Mouse (Mus musculus): ENCODE results near the gene Sppl2b. TPM values are rescaled to one million over a fixed set of nuclear protein-coding genes. Genes with fewer than 3 reads are reported as not detected.

Gene Sppl2b
- 12.9 and 13.4 TPM in 2 replicates for polyA plus RNA-seq (2015; fragmentation: Nextera tagmentation; extraction: Ambion mirVana)

DNA sequence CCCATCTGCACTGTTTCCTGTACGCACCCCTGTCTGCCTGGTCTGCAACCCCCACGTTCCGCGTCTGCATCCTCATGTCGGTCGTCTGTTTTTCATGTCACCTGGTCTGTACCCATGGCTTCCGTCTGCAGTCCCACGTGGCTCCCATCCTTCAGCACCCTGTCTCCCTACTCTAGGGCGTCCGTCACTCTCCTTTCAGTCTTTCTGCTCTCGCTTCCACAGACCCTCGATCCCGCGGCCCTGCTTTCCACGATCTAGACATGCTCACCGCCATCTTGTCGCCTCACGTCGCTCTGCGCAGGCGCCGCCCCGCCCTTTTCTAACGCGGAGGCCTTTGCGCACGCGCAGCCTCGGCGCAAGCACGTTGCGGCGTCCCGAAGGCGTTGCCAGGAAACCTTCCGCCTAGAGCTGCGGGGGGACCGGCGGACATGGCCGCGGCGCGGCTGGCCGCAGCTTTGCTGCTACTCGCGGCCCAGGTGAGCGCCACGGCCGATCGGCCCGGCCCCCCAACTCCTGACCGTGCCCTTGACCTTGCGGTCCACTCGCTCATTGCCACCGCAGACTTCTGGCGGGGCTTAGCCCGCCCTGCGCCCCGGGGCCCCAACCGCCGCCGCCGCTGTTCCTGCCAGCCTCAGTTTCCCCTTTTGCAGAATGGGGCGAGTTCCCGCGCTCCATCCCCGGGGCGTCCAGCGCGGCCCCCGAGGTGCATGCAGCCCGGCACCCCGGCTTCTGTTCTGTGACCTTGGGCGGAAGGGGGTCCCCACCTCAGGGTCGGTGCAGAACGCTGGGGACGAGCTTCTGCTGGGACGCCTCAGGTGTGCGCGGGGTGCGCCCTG is at the start of gene Sppl2b, which contains the start of gene Lsm7:
Gene Sppl2b (plus strand): TSS at position 363 of the 836 bp plus-strand sequence.
Gene Lsm7 (minus strand): TSS at position 297 of the 836 bp plus-strand sequence.
- peaks cover 22% of the 10 kb centered on the region for H3K36me3 ChIP-seq (ENCODE audit: control insufficient read depth, insufficient read depth)
- H3K27me3 ChIP-seq (replicated peaks; ENCODE audit: control insufficient read depth, insufficient read depth, low read length) = no peaks in the 10 kb centered on the region
- H3K27ac ChIP-seq (ENCODE audit: low read depth, low read length) = no peak within 1 kb of the TSS
- peak within 1 kb of the TSS; percentile 100 for H3K4me2 ChIP-seq (replicated peaks; ENCODE audit: low read depth)
- H3K9ac ChIP-seq (ENCODE audit: low read depth, low read length) = peak within 1 kb of the TSS; percentile 77
- H3K4me3 ChIP-seq (ENCODE audit: low read depth, low read length) = peak within 1 kb of the TSS; percentile 92
- WGBS = under 1% methylated on average over 81 of the region's 81 CpGs
- TF ChIP-seq CTCF (IDR thresholded peaks at IDR 0.05; ENCODE audit: low read depth) = no peak
- ATAC-seq = peak; percentile 67
- peaks cover 12% of the 10 kb centered on the region; the same call in 1 of the 2 replicates for H3K4me1 ChIP-seq (replicated peaks; ENCODE audit: control insufficient read depth, insufficient read depth, low read length)
- H3K9me3 ChIP-seq (ENCODE audit: control insufficient read depth) = no peaks in the 10 kb centered on the region

GRCm38 (mm10) chr10:80805322-80805721 is 49.8 kb upstream of the Sppl2b start:
- no peak overlapping the region for H3K4me2 ChIP-seq (replicated peaks; ENCODE audit: low read depth)
- peaks cover 20% of the 10 kb centered on the region for H3K27me3 ChIP-seq (replicated peaks; ENCODE audit: control insufficient read depth, insufficient read depth, low read length)
- H3K27ac ChIP-seq (ENCODE audit: low read depth, low read length) = no peak overlapping the region
- no peak for ATAC-seq
- no peak overlapping the region for H3K4me3 ChIP-seq (ENCODE audit: low read depth, low read length)
- WGBS = 82% methylated on average over 5 of the region's 5 CpGs
- no peak overlapping the region for H3K9ac ChIP-seq (ENCODE audit: low read depth, low read length)
- no peaks in the 10 kb centered on the region for H3K9me3 ChIP-seq (ENCODE audit: control insufficient read depth)
- H3K4me1 ChIP-seq (replicated peaks; ENCODE audit: control insufficient read depth, insufficient read depth, low read length) = 0 out of 2 replicates have a peak, but pooled peaks cover 11% of the 10 kb centered on the region
- no peak for TF ChIP-seq CTCF (IDR thresholded peaks at IDR 0.05; ENCODE audit: low read depth)
- H3K36me3 ChIP-seq (ENCODE audit: control insufficient read depth, insufficient read depth) = peaks cover 44% of the 10 kb centered on the region

DNA sequence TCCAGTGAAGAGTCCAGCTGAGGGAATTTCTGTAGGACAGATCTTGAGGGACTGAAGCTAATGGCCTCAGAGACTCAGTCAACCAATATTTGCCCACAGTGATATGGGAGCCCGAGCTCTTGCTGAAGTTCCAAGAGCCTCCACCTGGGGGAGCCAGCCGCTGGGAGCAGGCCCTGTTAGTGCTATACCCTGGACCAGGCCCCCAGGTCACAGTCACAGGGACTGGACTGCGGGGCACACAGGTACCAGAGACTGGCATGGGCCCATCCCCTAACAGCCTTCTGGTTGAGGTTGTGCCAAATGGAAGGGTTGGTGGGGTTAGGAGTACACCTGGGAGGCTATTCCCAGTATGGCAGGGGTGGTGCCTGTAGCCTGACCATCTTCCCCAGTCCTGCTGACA is 49.1 kb upstream of the Sppl2b start:
- peaks cover 44% of the 10 kb centered on the region for H3K36me3 ChIP-seq (ENCODE audit: control insufficient read depth, insufficient read depth)
- WGBS = 17% methylated on average over 3 of the region's 3 CpGs

GRCm38 (mm10) chr10:80806341-80807056 is 48.6 kb upstream of the Sppl2b start:
- 0 out of 2 replicates have a peak, but pooled peaks cover 13% of the 10 kb centered on the region for H3K4me1 ChIP-seq (replicated peaks; ENCODE audit: control insufficient read depth, insufficient read depth, low read length)
- ATAC-seq = no peak
- H3K36me3 ChIP-seq (ENCODE audit: control insufficient read depth, insufficient read depth) = peaks cover 38% of the 10 kb centered on the region
- H3K27me3 ChIP-seq (replicated peaks; ENCODE audit: control insufficient read depth, insufficient read depth, low read length) = peaks cover 20% of the 10 kb centered on the region
- 58% methylated on average over 34 of the region's 34 CpGs for WGBS
- peak overlapping the region; percentile 41 for H3K4me3 ChIP-seq (ENCODE audit: low read depth, low read length)
- H3K27ac ChIP-seq (ENCODE audit: low read depth, low read length) = 0 out of 2 replicates have a peak overlapping the region, but pooled peaks have one; percentile 35
- peak overlapping the region; percentile 87 for H3K4me2 ChIP-seq (replicated peaks; ENCODE audit: low read depth)
- no peak for TF ChIP-seq CTCF (IDR thresholded peaks at IDR 0.05; ENCODE audit: low read depth)
- H3K9ac ChIP-seq (ENCODE audit: low read depth, low read length) = 0 out of 2 replicates have a peak overlapping the region, but pooled peaks have one; percentile 40
- H3K9me3 ChIP-seq (ENCODE audit: control insufficient read depth) = no peaks in the 10 kb centered on the region

More for the DNA sequence above, 49.1 kb upstream of the Sppl2b start:
- TF ChIP-seq CTCF (IDR thresholded peaks at IDR 0.05; ENCODE audit: low read depth) = peak; percentile 84
- H3K9me3 ChIP-seq (ENCODE audit: control insufficient read depth) = no peaks in the 10 kb centered on the region
- peaks cover 20% of the 10 kb centered on the region for H3K27me3 ChIP-seq (replicated peaks; ENCODE audit: control insufficient read depth, insufficient read depth, low read length)
- no peak overlapping the region for H3K4me3 ChIP-seq (ENCODE audit: low read depth, low read length)
- H3K27ac ChIP-seq (ENCODE audit: low read depth, low read length) = no peak overlapping the region
- no peak overlapping the region for H3K9ac ChIP-seq (ENCODE audit: low read depth, low read length)
- ATAC-seq = peak; percentile 51; the same call in 1 of the 2 replicates
- H3K4me2 ChIP-seq (replicated peaks; ENCODE audit: low read depth) = no peak overlapping the region
- H3K4me1 ChIP-seq (replicated peaks; ENCODE audit: control insufficient read depth, insufficient read depth, low read length) = 0 out of 2 replicates have a peak, but pooled peaks cover 13% of the 10 kb centered on the region

- TF ChIP-seq CTCF (IDR thresholded peaks at IDR 0.05; ENCODE audit: low read depth) = no peak
- Histone ChIP-seq H3K36me3 (ENCODE audit: control insufficient read depth, insufficient read depth) (peaks cover 32% of the 10 kb centered on the region), H3K27ac (ENCODE audit: low read depth, low read length) (peak overlapping the region; percentile 35; the same call in 1 of the 2 replicates)
Measured at GRCm38 (mm10) chr10:80807057-80807627, 47.9 kb upstream of the Sppl2b start.

More at GRCm38 (mm10) chr10:80807057-80807627, 47.9 kb upstream of the Sppl2b start:
- Histone ChIP-seq H3K4me1 (replicated peaks; ENCODE audit: control insufficient read depth, insufficient read depth, low read length) (0 out of 2 replicates have a peak, but pooled peaks cover 13% of the 10 kb centered on the region), H3K4me2 (replicated peaks; ENCODE audit: low read depth) (peak overlapping the region; percentile 87), H3K9me3 (ENCODE audit: control insufficient read depth) (no peaks in the 10 kb centered on the region), H3K27me3 (replicated peaks; ENCODE audit: control insufficient read depth, insufficient read depth, low read length) (peaks cover 20% of the 10 kb centered on the region), H3K4me3 (ENCODE audit: low read depth, low read length) (peak overlapping the region; percentile 41), H3K9ac (ENCODE audit: low read depth, low read length) (peak overlapping the region; percentile 40; the same call in 1 of the 2 replicates)
- WGBS = 2% methylated on average over 57 of the region's 58 CpGs
- peak; percentile 48 for ATAC-seq
